Mouse (Mus musculus): ENCODE data around the gene Olfr545.
"Not testable (repeated sequence)": the region's sequence is repeated elsewhere in the genome, so short reads cannot be mapped to it uniquely, and the experiment has no call there.

DNA sequence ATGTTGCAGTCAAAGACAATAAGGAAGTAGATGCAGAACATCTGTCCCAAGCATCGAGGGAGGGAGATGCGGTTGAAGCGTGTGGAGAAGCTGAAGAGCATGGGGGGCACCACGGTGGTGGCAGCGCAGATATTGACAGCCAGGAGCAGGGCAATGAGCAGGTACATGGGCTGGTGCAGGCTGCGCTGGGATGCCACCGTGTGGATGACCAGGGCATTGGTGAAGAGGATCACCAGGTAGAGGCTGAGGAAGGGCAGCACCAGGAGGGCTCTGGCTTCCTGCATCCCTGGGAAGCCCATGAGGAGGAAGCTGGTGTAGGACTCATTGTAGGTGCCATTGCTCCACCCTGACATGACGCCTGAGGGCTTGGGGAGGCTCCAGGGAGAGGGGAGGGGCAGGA lies 14.6 kb downstream of the Olfr545 start:
- TF ChIP-seq CTCF (conservative IDR thresholded peaks at IDR 0.05; ENCODE audit: low read length); POU5F1 (IDR thresholded peaks at IDR 0.05; ENCODE audit: borderline replicate concordance, low read length); NANOG (IDR thresholded peaks at IDR 0.05; ENCODE audit: borderline replicate concordance, low read length): not testable (repeated sequence)
